Mouse (Mus musculus) right cerebral cortex, postnatal 25 days (tissue): ENCODE measurements around the gene Otx2.

Experiments used
- DNase-seq: peaks from one replicate; pipeline ENCODE4 v3.0.0; 2022

Gene Otx2

GRCm38 (mm10) chr14:48668051-48668481 lies 5.6 kb downstream of the Otx2 start:
- DNase-seq: no peak

DNA sequence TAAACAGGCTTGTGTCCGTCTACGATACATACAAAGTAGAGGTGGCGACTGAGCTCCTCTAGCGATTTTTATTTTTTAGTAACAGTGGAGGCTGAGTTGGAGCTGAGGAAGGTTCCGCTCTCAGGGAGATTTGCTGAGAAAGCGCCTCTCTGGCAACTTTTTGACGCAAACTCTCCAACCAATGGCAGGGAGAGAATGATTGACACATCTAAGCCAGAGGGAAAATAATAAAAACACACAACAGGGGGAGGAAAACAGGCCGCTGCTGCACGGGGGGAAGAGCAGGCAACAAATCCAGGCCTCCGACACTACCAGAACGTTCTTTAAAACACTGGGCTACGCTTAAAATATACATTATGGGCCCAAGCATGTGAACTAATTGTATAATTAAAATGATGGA lies 6.2 kb downstream of the Otx2 start:
- DNase-seq: no peak

DNA sequence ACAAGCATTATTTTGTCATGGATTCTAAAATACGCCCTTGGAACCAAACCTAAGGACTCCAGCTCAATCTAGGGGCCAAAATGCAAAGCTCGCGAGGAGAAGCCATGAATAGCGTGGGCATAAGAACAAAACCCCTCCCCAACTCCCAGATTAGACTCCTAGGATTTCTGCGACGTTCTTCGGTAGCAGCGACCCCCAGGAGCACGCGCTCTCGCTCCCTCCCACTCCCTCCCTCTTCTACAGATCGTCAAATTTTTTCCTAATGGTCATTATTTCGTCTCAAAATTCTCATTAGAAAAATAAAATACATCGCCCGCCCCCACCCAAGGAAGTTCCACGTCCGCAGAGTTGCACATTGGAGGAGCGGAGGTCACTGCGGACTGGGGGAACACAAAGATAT lies 6.8 kb downstream of the Otx2 start:
- DNase-seq: no peak

GRCm38 (mm10) chr14:48665816-48666661 lies 7.6 kb downstream of the Otx2 start:
- no peak for DNase-seq

DNA sequence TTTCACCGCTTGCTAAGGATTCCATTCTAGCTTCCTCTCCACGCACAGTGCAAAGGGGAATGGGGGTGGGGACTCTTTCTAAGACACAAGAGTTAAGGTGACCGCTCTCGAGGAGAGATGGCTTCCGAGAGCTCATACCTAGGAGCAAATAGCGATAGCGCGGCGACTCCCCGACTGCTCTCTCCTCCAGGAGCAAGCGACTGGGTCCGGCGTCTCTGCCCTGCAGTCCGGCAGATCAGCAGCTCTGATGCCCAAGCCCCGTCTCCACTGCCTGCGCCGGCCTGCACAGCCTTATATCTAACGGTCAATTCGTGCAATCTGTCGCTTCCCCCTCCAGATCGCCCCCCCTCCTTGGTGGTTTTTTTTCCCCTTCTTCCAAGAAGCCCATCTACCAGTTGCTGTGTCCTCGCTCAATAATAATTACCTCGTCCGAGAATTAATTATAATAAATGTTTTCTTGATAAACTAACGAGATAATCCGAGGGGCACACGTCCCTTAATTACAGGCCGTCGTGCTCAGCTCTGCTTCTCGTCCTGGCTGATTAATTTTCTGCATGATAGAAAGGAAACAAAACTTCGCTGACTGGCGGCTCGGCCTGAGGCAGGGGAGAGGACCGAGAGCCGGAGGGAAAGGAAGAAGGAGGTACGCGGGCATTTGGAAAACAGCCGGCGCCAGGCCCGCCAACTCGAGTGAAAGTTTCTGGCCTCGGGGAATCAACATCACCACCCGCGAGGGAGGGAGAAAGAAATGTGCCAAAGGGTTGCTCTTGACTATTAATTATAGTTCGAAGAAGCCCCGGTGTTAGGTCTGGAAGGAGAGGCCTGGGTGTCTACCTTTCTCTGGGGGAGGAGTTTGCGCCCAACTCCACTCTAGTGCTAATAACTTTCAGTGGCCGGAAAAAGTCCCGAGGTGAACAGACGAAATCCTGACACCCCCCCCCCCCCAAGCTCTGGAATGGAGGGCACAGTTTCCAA lies 8.5 kb downstream of the Otx2 start:
- DNase-seq: no peak

- DNase-seq: no peak
These were observed 9.4 kb downstream of the Otx2 start for GRCm38 (mm10) chr14:48664001-48664810.

- DNase-seq: no peak
These were observed 10.1 kb downstream of the Otx2 start for GRCm38 (mm10) chr14:48663531-48663930.

GRCm38 (mm10) chr14:48662568-48663236 lies 10.9 kb downstream of the Otx2 start:
- DNase-seq: no peak

DNA sequence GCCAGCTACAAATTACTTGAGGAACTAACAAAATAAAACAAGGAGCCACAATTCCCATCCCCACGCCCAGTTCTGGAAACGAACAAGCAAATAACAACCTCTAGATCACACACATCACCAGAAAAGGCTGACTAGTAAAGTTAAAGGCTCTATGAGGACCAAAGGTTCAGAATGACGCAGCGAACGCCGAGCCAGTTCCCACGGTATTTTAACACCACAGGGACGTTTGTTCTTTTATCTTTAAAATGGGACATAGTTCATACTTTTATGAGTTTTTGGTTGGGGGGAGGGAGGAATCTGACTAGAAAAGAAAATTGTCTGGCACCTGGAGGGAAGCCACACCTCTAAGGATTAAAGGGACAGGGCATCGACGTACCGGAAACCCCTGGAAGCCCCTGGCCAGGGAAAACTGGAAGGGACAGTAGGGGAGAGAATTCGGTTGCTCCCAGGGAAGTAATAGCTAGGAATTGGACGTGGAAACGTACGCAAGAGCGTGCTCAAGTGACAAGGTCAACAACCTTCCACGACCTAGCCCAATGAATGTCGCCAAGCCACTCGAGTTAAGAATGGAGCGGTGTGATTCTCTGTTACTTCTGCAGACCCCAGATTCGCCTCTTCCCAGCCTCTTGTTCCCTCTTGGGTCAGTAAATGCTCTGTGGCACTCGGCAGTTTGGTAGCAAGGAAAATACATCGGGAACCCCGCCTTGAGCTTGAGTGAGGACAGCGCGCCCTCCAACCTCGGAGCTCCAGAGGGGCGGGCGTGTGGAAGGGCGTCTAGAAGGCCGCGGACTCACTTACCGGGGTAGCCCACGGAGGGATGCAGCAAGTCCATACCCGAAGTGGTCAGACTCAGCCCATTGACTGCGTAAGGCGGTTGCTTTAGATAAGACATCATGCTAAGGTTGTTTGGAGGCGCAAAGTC lies 11.7 kb downstream of the Otx2 start:
- DNase-seq: no peak

- DNase-seq: no peak
These were observed 12.5 kb downstream of the Otx2 start for GRCm38 (mm10) chr14:48661151-48661550.

GRCm38 (mm10) chr14:48660593-48660992 lies 13.0 kb downstream of the Otx2 start:
- DNase-seq: no peak

- DNase-seq: no peak
These were observed 14.0 kb downstream of the Otx2 start for GRCm38 (mm10) chr14:48659661-48660060.

- DNase-seq: no peak
These were observed 16.4 kb downstream of the Otx2 start for GRCm38 (mm10) chr14:48657241-48657640.

- no peak for DNase-seq
These were observed 16.9 kb downstream of the Otx2 start for GRCm38 (mm10) chr14:48656711-48657110.

DNA sequence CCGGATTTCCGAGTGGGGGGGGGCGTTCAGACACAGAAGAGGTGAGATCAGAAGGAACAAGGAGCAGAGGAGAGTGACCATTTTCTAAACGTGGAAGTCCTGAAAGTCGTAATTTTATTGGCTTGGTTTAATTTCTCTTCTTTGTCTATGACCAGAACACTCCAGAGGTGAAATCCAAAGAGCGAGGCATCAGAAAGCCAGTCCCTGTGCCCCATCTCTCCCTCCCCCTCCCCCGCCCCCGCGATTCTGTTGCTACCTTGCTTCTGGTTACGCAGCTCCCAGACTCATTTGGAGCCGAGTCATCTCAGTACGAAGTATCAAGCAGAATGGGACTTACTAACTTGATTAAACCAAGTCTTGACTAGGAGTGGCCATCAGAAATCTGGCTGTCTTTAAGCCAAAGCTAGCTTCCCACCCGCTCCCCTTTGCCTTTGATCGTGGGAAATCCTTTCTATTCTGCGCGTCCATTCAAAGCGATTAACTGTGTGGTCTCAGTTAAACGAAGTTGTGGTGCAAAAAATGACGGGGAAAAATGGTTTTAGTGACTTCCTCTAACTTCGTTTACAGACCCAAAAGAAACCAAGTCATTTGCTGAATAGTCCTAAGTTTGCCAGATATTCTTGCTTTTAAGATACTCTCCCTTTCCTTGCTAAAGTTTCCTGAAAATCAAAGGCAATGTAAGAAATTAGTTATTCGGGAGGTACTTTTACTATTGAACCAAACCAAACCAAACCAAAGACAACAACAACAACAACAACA lies 17.6 kb downstream of the Otx2 start:
- DNase-seq: no peak

DNA sequence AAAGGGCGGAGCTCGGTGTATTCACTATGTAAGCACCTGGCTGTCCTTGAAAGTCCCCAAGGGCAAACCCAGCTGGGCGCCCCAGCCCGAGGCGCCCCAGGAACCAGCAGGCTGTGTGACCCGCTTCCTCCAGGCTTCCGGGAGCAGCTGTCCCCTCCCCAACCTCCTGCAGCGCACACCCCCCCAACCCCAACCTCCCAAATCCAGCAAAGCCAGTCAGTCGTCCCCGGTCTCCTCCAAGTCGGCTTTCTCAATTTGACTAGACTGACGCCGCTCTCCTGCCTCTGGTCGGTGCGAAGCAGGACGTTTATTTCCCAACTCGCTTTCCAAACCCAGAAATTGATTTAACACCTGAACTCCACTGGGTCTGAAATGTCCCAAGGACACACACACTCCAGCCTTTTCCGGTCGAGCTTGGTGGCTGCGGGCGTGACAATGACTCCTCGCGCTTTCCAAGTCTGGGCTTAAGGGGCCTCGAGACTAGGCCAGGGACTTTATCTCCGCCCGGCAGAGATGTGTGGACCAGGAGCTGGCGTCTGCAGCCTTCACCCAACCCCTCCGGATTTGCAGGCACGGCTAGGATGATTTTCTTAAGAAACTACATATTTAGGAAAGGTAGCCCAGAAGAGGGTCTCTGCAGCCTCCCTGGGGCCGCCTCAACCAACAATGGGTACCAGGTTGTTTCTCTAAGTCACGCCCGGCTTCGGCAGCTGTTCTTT lies 18.4 kb downstream of the Otx2 start:
- no peak for DNase-seq

GRCm38 (mm10) chr14:48654551-48655072 lies 19.0 kb downstream of the Otx2 start:
- no peak for DNase-seq

GRCm38 (mm10) chr14:48653676-48654510 lies 19.7 kb downstream of the Otx2 start:
- DNase-seq: no peak
